Mouse (Mus musculus) ovary, adult 18-20 months (tissue): ENCODE measurements around the gene Chpf.

Source experiments
- DNase-seq: peaks from one replicate; pipeline ENCODE4 v3.0.0; 2022; ENCODE audit warnings: low spot score, mixed read lengths

Chpf gene

DNA sequence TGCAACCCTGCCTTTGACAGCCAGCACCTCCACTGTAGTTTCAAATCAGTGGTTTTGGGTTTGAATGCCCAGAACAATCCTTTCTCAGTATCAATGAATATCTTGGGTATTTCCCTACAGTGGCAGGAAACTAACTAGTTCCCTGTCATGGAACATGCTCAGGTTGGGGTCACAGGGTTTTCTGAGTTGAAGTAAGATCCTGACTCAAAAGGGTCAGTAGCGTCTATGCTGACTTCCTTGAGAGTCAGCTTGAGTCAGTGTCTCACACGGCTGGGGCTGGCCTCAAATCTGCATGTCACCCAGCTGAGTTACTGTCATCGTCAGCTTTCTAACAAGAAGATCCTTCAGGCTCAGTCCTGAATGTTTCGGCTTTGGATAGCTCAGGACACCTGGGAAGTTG, 19.8 kb upstream of the Chpf start:
- DNase-seq: no peak

DNA sequence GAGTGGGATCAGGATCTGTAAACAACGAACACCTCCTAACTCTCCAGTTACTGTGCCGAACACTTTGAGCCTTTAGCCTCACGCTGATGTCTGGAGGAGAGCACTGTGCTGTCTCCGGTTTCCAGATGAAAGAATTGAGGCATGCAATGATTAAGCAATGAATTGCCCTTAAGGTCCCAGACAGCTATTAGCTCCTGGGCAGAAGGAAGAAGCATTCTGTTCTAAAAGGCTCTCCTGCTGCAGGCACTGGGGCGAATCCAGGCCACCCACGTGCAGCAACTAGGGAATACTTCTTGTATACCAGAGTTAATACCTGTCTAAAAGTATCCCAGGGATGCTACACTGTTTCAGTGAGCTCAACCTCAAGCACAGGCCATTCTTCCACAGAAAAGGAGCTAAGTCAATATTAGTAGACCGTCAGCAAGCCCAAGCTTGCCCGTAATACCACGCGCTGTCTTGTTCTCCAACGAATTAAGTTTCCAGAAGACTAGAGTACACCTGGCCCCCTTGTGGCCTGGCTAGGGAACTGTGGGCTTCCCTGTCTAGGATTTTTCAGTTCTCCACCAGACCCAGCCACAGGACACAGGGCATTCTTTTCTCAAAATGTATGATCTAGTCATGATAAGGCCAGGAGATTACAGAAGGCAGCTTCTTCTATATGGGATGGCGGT, 15.9 kb upstream of the Chpf start:
- no peak for DNase-seq

DNA sequence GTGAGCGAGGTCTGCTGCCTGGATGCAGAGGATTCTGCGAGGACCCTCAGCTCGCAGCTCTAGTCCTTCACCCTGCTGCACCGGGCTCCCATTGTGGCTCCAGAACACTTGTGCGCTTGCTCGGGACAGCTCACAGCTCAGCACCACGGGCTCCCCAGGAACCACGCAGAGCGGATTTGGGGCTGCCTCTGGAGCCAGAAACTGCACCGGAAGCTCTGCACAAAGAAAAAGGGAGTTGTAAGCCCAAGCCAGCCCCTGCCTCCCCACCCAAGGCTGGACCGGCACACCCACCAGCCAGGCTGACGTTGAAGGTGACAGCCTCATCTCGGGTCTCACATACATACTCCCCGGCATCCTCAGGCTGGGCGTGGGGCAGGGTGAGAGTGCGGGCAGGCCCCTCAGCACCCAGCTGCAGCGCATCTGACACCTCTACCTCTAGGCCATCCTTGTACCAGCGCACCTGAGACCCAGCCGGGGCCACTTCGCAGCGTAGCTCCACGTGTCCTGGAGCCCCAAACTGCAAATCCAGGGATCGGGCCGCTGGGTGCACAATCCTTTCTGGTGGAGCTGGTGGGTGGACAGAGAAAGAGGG, 13.6 kb upstream of the Chpf start:
- DNase-seq: no peak

DNA sequence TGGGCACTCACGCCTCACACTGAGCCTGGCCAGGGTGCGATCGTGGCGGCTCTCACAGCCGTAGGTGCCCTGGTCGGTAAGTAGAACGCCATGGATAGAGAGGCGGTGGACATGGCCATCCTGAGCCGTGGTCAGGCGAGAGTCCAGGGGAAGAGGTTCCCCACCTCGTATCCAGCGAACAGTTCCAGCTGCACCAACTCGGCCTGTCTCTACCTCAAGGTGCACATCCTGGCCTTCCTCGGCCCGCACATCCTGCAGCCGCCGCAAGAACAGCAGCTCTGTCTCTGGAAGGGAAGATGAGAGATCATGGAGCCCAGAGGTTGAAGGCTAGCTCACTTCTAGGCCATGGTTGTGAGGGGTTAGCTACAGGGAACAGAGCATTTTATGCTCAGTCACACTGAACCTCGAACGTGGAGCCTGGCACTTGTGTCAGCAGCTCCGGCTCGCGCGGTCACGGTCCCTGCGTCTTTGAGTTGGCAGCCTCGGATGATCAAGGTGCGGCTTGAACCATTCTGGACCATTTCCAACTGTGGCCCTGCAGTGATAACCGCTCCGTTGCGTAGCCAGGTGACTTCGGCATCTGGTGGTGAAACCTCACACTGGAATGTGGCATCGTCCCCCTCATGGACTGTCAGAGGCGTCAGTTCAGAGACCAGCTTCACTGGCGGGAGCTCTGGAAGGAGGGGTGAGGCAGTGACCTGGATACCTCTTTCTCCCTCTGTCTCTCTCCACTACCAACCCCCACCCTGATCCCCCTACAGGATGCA, 11.9 kb upstream of the Chpf start:
- no peak for DNase-seq

DNA sequence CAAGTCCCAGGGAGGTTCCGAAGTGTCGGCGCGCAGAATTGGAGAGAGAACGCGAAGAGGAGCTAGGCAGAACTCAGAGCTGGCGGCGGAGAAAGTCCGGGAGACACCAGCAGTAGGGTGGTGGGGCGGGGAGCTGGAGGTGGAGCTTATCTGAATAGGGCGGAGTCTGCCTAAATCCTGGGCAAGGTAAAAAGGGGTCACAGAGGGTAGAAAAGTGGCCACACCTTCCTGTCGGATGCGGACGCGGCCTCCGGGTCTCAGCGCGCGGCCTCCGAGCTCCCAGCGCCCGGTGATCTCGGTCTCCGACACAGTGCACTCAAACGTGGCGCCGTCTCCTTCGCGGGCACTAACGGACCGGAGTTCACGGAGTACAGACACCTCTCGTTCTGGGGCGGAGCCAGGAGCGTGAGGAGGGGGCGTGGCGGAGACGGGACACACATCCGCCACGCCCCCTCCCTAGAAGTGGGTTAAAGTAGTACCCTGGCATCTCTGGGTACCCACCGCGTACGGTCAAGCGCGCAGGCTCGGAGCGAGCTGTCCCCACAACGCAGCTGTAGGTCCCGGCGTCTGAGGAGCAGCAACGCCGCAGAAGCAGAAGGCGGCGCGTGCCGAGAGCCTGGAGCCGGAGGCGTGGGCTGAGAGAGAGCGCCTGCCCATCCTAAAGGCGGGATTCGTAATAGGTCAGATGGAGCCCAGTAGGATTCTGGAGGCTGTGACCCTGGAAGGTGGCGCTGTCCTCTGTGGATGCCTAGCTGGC, 8.5 kb upstream of the Chpf start:
- peak; percentile 62 for DNase-seq

GRCm38 (mm10) chr1:75487040-75487404, 7.9 kb upstream of the Chpf start:
- no peak for DNase-seq

DNA sequence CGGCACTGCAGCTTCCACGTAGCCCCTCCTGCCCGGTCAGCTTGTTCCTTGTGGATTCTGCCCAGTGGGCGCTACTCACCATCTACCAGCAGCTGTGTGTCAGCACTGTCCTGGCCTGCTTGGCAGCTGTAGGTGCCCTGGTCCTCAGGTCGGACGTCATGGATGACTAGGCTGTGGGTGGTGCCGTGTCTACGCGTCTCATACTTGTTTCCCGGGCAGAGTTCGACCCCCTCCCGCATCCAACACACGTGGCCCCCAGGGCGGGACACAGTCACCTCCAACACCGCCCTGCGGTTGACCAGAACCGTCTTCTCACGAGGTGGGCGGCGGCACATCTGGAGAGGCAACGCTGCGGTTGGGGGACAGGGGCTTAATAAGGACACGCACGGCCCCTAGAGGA, 7.5 kb upstream of the Chpf start:
- DNase-seq: no peak

GRCm38 (mm10) chr1:75480735-75481134, 1.6 kb upstream of the Chpf start:
- DNase-seq: no peak

DNA sequence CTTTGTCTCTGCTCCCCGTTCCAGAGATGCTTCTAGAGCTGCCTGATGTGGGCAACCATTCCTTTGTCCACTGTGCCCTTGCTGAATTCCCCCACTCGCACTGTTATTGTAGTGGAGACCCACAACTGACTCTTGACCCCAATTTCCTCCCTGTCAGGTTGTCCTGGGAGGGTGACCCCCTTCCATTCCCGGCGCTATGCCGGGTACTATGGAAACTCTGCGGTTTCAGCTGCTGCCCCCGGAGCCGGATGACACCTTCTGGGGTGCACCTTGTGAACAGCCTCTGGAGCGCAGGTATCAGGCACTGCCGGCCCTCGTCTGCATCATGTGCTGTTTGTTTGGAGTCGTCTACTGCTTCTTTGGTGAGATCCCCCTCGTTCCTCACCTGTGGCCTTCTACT, 929 bp upstream of the Chpf start:
- no peak for DNase-seq

- no peak for DNase-seq
These were observed 505 bp upstream of the Chpf start for GRCm38 (mm10) chr1:75479635-75479989.

- DNase-seq: no peak
These were observed 610 bp downstream of the Chpf start for GRCm38 (mm10) chr1:75478497-75478896.

DNA sequence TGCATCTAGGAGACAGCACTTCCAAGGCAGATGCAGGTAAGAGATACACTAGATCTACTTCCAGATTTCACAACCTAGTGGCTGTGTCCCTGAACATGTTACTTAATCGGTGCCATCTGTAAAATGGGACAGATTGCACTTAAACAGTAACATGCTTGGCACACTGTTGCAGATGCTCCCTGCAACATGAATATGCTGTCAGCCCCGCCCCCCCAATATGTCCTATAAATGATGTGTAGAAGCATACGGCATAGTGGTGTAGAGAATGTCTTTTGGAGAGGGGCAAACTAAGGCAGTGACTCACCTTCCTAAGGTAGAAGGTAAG, 1.2 kb downstream of the Chpf start:
- DNase-seq: no peak

DNA sequence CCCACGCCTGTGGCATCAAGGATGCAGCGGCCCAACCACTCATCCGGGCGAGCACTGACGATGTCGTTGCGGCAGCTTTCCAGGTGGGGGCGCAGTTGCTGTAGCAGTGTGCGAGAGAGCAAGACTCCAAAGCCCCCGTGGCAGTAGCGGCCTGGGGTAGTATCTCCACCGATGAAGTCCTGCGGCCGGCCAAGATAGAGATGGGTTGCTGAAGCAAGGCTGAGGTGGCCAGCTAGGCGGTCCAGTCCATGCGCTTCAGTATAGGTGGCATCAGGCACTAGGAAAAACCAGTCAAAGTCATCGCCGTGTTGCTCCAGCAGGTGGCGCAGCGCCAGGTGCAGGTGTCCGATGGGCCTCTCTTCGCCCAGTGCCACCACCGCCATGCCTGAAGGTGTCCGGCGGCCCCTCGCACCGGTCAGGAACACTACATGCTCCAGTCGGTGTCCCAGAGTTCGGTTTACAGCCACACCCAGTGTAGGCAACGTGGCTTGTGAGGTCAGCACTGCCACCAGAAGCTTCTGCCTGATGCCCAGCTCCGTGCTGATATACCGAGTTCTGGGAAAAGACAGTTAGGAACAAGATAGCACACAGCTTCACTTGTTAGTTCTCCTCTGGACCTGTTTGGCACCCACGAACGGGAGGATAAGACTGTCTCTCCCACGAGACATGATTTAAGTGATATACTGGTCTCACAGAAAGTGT, 1.7 kb downstream of the Chpf start:
- peak; percentile 58 for DNase-seq

DNA sequence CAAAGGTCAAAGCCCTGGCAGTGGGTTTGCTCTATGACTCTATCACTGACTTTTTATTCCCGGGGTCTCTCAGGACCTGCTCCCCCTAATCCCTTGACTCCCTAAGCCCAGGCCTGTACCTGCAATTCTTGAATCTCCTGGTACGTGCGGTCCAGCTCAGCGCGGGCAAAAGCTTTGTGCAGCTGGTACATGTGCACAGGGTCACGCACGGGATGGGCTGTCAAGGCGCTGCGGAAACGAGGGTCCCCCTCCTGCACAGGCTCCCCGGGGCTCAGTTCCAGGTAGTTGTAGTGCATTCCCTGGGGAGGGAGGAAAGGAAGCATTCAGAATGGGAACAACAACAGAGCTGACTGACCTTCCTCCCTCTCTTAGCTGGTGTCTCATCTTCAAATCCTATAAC, 2.7 kb downstream of the Chpf start:
- DNase-seq: no peak

DNA sequence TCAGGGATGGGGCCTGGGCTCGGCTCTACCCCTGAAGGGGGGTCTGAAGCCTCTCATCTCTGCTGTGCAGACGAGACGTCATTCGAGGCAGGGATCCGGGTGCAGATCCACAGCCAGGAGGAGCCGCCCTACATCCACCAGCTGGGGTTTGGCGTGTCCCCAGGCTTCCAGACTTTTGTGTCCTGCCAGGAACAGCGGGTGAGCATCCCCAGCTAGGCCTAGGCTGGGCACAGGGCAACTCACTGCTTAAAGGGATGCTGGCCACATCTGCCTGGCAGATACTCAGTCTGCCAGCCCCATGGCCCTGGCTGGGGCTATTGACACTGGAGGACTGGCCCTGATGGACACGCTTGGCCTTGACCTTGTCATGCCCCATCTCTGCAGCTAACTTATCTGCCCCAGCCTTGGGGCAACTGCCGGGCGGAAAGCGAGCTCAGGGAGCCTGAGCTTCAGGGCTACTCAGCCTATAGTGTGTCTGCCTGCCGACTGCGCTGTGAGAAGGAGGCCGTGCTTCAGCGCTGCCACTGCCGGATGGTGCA, 9.8 kb downstream of the Chpf start:
- peak; percentile 79 for DNase-seq

DNA sequence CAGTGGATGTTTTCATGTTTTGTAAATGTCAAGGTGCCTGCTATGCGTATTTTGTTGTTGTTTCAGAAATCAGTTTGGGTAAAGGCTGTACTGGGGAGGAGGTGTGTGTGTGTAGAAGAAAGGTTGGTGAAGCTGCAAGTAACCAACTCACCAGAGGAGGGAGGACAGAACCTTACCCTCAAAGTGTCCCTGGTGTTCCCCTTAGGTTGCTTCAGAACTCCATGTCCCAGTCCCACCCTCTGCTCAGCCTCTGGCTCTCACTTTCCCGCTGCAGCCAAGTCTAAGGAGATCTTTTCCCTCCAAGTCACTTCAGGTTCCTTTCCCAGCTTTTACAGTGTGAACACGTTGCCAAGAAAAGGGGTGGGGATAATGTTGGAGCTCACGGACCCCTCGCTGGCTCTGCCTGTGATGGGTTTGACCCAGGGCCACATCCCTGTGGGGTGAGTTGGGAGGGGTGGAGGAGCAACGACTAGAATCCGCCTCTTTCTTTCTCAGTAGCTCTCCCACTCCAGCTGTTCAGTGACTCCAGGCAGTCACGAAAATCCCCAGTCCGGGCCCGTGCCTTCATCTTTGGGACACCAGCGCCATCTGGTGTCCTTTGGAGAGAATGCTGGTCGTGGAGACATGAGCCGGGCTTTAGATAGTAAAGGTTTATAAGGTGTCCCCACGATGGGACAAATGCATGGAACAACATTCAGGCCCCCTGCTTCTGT, 11.7 kb downstream of the Chpf start:
- DNase-seq: peak; percentile 54

DNA sequence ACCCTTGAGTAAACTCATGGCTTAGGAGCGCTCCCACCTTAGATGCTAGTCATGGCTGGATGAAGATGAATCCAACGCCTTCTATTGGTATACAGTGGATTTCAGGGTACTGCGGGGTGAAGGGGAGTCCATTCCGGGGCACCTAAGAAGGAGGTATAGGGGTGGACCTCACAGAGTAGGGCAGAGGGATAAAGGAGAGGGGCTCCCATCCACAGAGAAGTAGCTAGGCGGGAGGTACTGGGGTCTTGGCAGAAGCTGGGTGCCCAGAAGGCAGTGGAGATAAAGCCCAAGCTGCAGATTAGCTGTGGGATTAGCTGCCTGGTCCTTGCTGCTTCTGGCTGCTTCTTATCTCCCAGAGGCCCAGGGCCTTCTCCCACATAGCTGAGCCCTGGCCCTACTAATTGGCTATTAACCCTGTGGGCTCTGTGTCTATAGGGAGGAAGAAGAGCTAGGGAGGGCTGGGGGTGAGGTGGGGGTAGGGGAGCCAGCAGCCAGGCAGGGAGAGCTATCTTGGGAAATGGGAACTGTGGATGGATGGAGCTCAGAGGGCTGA, 15.4 kb downstream of the Chpf start:
- no peak for DNase-seq

DNA sequence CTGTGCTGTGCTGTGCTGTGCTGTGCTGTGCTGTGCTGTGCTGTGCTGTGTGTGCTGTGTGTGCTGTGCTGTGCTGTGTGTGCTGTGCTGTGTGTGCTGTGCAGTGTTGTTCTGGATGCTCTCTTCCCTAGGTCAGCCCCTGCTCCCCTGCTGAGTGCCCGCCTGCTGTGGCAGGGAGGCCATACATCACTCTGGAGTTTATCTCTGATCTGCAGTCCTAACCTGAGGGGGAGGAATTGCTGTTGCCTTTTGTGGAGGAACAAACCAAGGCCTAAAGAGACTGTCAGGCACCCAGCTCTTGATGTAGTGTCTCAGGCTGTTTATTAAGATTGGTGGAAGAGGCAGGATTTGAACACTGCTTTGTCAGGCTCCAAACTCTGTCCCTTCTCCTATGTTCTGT, 16.5 kb downstream of the Chpf start:
- no peak for DNase-seq

- no peak for DNase-seq
These were observed 18.8 kb downstream of the Chpf start for GRCm38 (mm10) chr1:75460297-75460696.

DNA sequence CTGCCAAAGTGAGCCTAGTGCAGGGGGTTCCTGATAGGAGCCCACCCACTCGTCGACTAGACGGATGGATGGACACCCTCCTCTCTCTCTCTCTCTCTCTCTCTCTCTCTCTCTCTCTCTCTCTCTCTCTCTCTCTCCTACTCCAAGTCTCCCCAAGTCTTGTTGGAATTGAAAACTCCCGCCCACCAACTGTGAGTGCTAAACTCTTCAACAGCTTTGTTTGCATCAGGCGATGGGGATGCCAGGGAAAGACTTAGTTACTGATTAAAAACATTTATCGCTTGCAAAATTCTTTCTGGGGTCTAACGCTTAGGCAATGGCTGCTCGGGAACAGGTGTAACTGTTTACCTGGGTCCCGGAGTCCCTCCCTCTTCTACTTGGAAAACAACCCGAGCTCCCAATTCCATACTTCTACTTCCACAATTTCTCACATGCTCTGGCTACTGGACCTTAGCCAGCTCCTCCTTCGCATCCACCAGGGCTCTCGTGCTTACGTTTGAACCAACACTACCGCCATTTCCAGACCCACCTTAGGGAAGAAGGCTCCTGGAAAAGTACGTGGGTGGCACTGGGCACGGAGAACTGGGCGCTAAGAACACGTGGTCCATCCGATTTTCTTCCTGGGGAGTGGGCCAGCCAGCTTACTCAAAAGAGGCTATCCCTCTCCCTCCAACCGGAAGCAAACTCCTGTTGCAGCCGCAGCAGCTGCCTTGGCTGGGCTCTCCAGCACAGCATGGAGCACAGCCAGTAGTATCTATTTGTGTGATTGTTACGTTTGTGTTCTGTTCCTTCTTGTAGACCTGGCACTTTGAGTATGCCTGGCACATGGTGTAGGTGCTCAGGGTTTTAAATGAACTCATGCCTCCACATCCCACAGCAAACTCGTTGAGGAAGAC, 20.1 kb downstream of the Chpf start:
- no peak for DNase-seq
